Mouse (Mus musculus) bone marrow, adult 2 months (tissue): ENCODE measurements around the gene Zbtb40.

Experiments
- CTCF ChIP-seq: fragments of 200-500 bp; IDR thresholded peaks from 2 replicates; pipeline ENCODE4 v1.5.1; 2011; ENCODE audit warnings: low read length, control low read depth; ENCODE audit not compliant: control insufficient read depth, insufficient read depth
- POLR2A ChIP-seq: fragments of 200-500 bp; IDR thresholded peaks from 2 replicates; pipeline ENCODE4 v1.6.1; 2011; ENCODE audit warnings: low read depth, mild to moderate bottlenecking, control low read depth, low read length, borderline replicate concordance; ENCODE audit not compliant: control insufficient read depth

DNA sequence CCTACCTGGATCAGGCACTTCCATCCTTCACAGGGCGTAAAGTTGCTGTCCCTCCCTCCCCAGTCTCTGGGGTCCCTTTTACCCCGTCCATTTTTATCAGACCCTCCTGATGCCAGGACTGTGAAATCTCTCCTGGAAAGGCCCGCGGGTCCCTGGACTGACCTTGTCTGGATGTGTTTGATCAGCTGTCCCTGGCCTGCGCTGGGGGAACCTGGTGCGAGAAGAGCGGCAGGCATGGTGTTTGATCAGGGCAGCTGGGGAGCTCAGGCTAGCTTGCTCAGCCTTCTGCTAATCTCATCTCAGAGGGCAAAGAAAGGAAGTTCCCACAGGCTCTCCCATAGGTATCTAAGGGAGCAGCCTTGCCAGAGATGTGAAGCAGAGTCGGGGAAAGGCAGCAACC, 71.4 kb downstream of the Zbtb40 start:
- TF ChIP-seq POLR2A, result no peak
- TF ChIP-seq CTCF, result no peak
